Mouse (Mus musculus) Patski (cell line): ENCODE measurements around the gene Arrb1. TPM values are rescaled to one million over a fixed set of nuclear protein-coding genes. Genes with fewer than 3 reads are reported as not detected.
"Not testable (repeated sequence)": the region's sequence is repeated elsewhere in the genome, so short reads cannot be mapped to it uniquely, and the experiment has no call there.

Source experiments
- ATAC-seq: fragments of 100-300 bp; one replicate; pipeline ENCODE4 v1.8.0; 2021
- CTCF ChIA-PET: fragments of 350-600 bp; sonication (Branson Sonifier 250); formaldehyde crosslinking; loops from one replicate; lab custom pipeline; 2022; ENCODE audit warnings: inconsistent platforms; lab: Charles Lee
- POLR2A ChIA-PET: fragments of 350-600 bp; sonication (Branson Sonifier 250); formaldehyde crosslinking; loops from one replicate; lab custom pipeline; 2022; ENCODE audit warnings: antibody characterized with exemption, inconsistent platforms; lab: Charles Lee
- DNase-seq: peaks from one replicate; pipeline ENCODE4 v3.0.0-alpha.2; 2011; ENCODE audit warnings: low read depth, low spot score
- H3K27me3 ChIP-seq: fragments of 371-371 bp; one replicate; pipeline ENCODE4 v1.5.1; 2021
- CTCF ChIP-seq: fragments of 100-300 bp; IDR thresholded peaks from one replicate; pipeline ENCODE4 v1.5.1; 2021
- in situ Hi-C: fragments of 300-500 bp; cut with MboI; formaldehyde crosslinking; loops from 3 replicates; pipeline ENCODE4 v1.11.1; 2018; ENCODE audit warnings: low pct_unique_long_range_greater_than_20kb, mixed read lengths
- polyA plus RNA-seq: library from polyadenylated mRNA; unstranded; gene quantifications from one replicate; pipeline ENCODE4 v1.2.3, GENCODE M21; 2021

Gene Arrb1
- 11.7 TPM for polyA plus RNA-seq

DNA sequence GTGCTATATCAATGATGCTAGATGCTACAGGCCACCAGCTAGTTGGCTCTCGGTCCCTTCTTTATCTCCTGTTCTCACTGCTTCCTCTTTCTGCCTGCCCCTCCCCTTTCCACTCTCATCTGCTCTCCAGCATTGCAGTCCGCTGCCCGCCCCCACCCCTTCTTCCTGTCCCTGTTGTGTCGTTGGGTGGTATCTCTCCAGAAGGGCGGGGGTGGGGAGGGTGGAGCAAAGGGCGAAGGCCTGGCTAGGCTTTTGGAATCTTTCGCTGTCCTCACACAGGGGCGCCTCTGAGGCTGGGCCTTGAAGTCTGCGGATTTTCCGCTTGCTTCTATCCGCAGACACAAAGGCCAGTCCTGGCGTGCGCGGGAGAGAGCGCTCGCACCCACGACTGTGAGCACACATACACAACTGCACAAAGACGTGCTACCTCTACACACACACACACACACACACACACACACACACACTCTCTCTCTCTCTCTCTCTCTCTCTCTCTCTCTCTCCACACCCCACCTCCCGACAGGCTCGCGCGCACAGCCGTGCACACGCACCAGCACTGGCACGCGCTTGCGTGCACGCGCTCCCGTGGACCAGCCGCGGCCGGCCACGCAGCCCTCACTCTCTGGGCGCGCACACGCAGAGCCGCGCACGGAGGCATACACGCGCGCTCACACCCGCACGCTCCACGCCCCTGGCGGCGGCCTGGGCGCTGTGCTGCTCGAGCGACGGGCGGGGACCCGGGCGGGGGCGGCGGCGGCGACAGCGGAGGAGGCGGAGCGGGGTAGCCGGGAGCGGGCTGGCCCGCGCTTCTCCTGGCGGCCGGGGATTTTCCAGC lies at the start of gene Arrb1:
TSS of gene Arrb1 (plus strand) at position 566 of the 835 bp plus-strand sequence.
- no peak for TF ChIP-seq CTCF
- ChIA-PET CTCF (interaction anchor here (2.8 kb wide), 1 partner anchor 13 kb away, joined by 9 read pairs; no protein-coding TSS in a partner anchor), POLR2A (no interaction called here)
- DNase-seq (no peak), ATAC-seq (peak; percentile 59)
- in situ Hi-C loops: no loop called here
- H3K27me3 ChIP-seq: no peaks in the 10 kb centered on the region

DNA sequence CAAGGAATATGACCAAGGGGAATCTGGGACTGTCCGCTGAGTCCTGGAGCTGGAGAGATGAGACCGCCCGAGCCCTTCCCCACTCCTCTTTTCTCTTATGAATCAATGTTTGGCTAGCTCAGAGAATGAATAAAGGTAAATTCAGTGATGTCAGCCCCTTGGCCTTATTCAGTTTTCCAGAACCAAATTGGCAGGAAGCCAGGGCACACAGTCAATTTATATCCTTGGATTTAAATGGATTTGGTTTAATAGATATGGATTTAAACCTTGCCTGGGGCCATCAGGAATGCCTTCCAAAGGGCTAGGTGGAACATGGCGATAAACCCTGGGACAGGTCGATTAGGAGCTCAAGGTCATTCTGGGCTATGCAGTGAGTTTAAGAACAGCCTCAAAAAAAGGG lies 45.6 kb upstream of the Arrb1 start:
- ChIA-PET CTCF (interaction anchor here (2.1 kb wide), 1 partner anchor 10 kb away, joined by 7 read pairs; no protein-coding TSS in a partner anchor), POLR2A (no interaction called here)
- no peaks in the 10 kb centered on the region for H3K27me3 ChIP-seq
- ATAC-seq: no peak
- in situ Hi-C loops: loop anchor here (10.0 kb wide), 1 partner anchor 365 kb away; the partner anchor contains the start of gene Xrra1
- no peak for DNase-seq
- TF ChIP-seq CTCF: no peak

DNA sequence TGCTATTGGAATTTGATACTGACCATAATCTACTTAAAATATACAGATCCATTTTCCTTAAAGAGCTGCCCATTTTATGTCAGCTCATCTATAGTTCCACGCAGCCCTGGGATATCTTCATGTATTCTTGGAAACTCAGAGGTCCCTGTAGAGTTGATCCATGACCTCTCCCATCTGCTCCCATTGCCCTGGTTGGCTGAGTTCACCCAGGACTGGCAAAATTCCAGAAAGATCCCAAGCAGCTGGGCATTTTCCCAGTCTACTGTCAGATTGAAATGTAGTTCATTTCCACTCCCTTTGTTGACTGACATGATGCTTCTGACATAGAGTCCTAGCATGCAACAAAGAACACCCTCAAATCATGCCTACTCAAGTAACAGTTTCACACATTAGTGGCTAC lies 36.1 kb upstream of the Arrb1 start:
- in situ Hi-C loops: no loop called here
- POLR2A ChIA-PET: no interaction called here
- ATAC-seq (no peak), DNase-seq (no peak)
- CTCF ChIA-PET: interaction anchor here (0.8 to 3.8 kb wide), 7 partner anchors 10 to 211 kb away, joined by 3 to 30 read pairs (median 7); no protein-coding TSS in a partner anchor
- TF ChIP-seq CTCF: no peak
- H3K27me3 ChIP-seq: no peaks in the 10 kb centered on the region

DNA sequence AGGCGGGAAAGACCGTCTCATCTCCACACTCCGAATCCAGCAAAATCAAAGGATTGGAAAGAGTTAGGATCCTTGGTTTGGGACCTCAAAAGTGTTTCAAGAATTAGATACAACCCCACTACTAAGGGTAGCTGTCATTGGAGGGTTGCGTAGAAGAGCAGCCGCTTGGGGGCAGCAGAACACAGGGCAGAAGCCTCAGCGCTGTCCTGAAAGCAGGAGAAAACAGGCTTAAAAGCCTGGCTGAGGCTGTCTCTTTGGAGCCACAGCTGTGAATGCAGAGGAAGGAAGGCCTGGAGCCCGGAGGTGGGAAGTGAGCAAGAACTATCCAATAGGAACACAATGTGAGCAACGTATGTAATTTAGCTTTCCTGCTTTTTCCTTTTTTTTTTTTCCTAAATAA lies 35.1 kb upstream of the Arrb1 start:
- DNase-seq (no peak), ATAC-seq (peak; percentile 54)
- TF ChIP-seq CTCF: peak; percentile 96
- in situ Hi-C loops: loop anchor here (5.0 kb wide), 3 partner anchors 57 to 302 kb away; no protein-coding TSS in a partner anchor
- POLR2A ChIA-PET: no interaction called here
- CTCF ChIA-PET: interaction anchor here (0.7 to 3.8 kb wide), 17 partner anchors 10 to 209 kb away, joined by 3 to 30 read pairs (median 4); no protein-coding TSS in a partner anchor
- no peaks in the 10 kb centered on the region for H3K27me3 ChIP-seq

DNA sequence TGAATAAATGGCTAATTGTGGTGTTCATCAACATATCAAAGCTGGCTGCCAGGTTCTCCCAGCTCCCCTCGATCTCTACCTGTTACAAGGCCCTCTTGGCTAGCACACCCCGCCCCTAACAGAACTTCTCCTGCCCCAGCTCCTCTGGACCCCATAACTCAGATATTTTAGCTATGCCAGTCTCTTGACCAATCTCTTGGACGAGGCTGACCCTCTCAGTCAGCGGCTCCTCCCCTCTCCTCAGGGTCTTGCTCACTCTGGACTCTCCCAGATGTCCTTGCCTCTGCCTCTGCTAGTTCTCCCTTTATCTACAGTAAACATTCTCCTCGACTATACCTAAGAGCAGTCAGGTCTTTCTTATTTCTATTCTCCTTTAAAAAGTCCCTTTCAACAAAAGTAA lies 34.6 kb upstream of the Arrb1 start:
- POLR2A ChIA-PET: no interaction called here
- CTCF ChIA-PET: interaction anchor here (1.0 to 3.8 kb wide), 15 partner anchors 9 to 209 kb away, joined by 3 to 30 read pairs (median 4); no protein-coding TSS in a partner anchor

DNA sequence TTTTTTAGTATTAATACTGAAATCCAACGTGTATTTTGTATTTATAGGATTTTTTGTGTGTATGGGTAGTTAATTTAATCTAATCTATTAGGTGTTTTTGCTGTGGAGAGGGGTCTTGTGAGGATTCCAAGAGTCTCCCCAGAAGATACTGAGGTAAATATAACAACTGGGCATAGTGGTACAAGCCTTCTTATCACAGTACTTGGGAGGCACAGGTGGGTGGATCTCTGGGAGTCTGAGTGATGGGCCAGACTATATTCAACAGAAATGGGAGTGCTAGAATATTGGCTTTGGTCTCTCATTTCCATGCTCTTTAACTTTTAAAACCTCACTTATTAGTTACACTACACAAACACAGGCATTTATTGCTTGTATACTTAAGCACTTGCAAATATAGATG lies 34.1 kb upstream of the Arrb1 start:
- H3K27me3 ChIP-seq: no peaks in the 10 kb centered on the region
- POLR2A ChIA-PET: no interaction called here
- in situ Hi-C loops: loop anchor here (5.0 kb wide), 3 partner anchors 56 to 301 kb away; no protein-coding TSS in a partner anchor
- no peak for TF ChIP-seq CTCF
- DNase-seq (no peak), ATAC-seq (no peak)
- CTCF ChIA-PET: interaction anchor here (1.0 to 3.8 kb wide), 8 partner anchors 9 to 208 kb away, joined by 4 to 30 read pairs (median 6); no protein-coding TSS in a partner anchor

More for the DNA sequence above, 34.6 kb upstream of the Arrb1 start:
- in situ Hi-C loops: loop anchor here (5.0 kb wide), 3 partner anchors 57 to 302 kb away; no protein-coding TSS in a partner anchor
- DNase-seq: no peak
- no peak for ATAC-seq
- no peaks in the 10 kb centered on the region for H3K27me3 ChIP-seq
- TF ChIP-seq CTCF: no peak

DNA sequence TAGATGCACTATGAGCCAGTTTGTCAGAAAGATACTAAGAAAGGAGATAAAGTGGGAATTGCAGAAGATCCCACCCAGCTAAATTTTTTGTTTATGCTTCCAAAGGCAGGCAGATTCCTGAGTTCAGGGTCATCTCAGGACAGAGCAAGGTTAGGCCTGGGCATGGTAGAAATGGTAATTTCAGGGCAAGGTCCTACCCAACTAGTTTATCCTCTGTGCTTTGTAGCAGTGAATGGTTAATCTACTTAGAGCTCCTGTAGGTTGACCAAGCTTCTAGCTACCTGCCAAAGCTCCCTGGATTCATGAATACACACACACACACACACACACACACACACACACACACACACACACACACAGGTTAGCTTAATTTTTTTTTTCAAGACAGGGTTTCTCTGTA lies 30.7 kb upstream of the Arrb1 start:
- ChIA-PET CTCF (no interaction called here), POLR2A (no interaction called here)
- H3K27me3 ChIP-seq: no peaks in the 10 kb centered on the region
- ATAC-seq (no peak), DNase-seq (no peak)
- TF ChIP-seq CTCF: no peak
- in situ Hi-C loops: loop anchor here (5.0 kb wide), 3 partner anchors 53 to 298 kb away; no protein-coding TSS in a partner anchor

DNA sequence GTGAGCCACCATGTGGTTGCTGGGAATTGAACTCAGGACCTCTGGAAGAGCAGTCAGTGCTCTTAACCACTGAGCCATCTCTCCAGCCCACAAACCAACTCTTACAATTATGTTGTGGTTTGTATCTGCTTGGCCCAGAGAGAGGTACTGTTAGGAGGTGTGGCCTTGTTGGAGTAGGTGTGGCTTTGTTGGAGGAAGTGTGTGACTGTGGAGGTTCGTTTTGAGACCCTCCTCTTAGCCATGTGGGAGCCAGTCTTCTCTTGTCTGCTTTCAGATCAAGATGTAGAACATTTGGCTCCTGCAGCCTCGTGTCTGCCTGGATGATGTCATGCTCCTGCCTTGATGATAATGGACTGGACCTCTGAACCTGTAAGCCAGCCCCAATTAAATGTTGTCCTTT lies 27.1 kb upstream of the Arrb1 start:
- in situ Hi-C loops, ATAC-seq, POLR2A ChIA-PET, DNase-seq, H3K27me3 ChIP-seq: not testable (repeated sequence)
- CTCF ChIA-PET: interaction anchor here (2.9 kb wide), 1 partner anchor 8 kb away, joined by 12 read pairs; no protein-coding TSS in a partner anchor

DNA sequence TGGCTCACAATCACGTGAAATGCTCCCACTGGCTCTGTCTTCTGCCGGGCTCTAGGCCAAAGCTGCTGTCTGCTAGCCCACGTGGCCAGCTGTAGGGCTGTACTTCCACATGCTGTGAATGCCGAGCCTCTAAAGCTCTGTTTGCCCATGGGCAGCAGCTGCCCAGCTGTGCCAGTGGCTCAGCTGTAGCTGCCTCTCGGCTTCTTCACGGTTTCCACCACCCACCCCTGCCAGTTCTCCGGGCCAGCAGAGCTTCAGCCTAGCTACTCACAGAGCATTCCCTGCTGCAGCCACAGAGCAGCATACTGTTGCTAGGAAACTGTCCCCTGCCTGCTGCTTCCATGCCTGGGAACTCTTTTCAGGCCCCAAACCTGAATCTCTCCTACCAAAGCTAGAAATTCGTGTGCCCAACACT lies 25.2 kb upstream of the Arrb1 start:
- no peak for DNase-seq
- no peak for TF ChIP-seq CTCF
- CTCF ChIA-PET: interaction anchor here (1.9 to 2.9 kb wide), 2 partner anchors 10 to 46 kb away, joined by 6 to 12 read pairs; no protein-coding TSS in a partner anchor
- in situ Hi-C loops: no loop called here
- POLR2A ChIA-PET: no interaction called here
- ATAC-seq: no peak
- H3K27me3 ChIP-seq: no peaks in the 10 kb centered on the region

DNA sequence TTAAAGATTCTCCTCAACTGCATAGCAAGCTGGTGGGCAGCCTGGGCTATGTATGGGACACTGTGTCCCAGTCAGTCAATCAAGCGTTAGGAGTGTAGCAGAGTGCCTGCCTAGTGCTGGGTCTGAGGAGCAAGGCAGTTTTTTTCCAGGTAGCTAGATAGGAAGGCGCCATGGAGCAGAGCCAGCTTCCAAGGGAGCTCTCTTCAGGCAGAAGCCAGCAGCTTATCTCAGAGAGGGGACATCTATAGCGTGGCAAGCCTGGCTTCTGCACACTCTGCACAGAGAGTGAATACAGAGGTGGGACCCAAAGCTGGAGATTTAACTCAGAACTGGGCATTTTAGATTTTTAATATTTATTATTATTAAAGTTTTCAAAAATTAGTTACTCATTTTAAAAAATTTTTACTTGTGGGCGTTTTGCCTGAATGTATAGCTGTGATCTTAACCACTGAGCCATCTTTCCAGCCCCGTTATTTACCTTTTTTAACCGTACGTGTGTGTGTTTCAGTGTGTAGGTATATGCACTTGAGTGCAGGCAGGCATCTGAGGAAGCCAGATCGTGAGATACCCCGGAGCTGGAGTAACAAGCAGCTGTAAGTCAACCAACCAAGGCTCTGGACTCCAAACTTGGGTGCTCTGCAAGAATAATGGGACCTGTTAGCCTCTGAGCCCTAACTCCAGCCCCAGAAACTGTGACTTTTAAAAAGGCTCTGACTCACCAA lies 19.0 kb upstream of the Arrb1 start:
- no peak for DNase-seq

More for the DNA sequence above, 19.0 kb upstream of the Arrb1 start:
- in situ Hi-C loops: no loop called here
- TF ChIP-seq CTCF: no peak
- H3K27me3 ChIP-seq: no peaks in the 10 kb centered on the region
- POLR2A ChIA-PET: interaction anchor here (0.8 to 1.3 kb wide), 2 partner anchors 8 to 10 kb away, joined by 3 read pairs; no protein-coding TSS in a partner anchor
- no peak for ATAC-seq
- CTCF ChIA-PET: no interaction called here
